Mouse (Mus musculus) embryonic facial prominence, embryonic 15.5 days (tissue): Measurements from ENCODE around the gene Pgls. TPM values are rescaled to one million over a fixed set of nuclear protein-coding genes. Genes with fewer than 3 reads are reported as not detected.

ENCODE experiments used
- ATAC-seq: fragments of 200-750 bp; cut with Nextera tagmentation; 2 replicates; pipeline ENCODE4 v1.8.0; 2017; ENCODE audit warnings: low read depth, moderate TSS enrichment; ENCODE audit not compliant: insufficient number of reproducible peaks, low FRiP score, low TSS enrichment
- H3K27ac ChIP-seq: fragments of 300-500 bp; sonication (generic); replicated peaks from 2 replicates; pipeline ENCODE4 v1.5.1; 2015; ENCODE audit warnings: mild to moderate bottlenecking, inconsistent platforms
- H3K27me3 ChIP-seq: fragments of 300-500 bp; sonication (generic); 2 replicates; pipeline ENCODE4 v1.6.1; 2015; ENCODE audit warnings: inconsistent platforms
- H3K36me3 ChIP-seq: fragments of 300-500 bp; sonication (generic); 2 replicates; pipeline ENCODE4 v1.6.1; 2015; ENCODE audit warnings: mild to moderate bottlenecking, inconsistent platforms
- H3K4me1 ChIP-seq: fragments of 300-500 bp; sonication (generic); 2 replicates; pipeline ENCODE4 v1.6.1; 2015; ENCODE audit warnings: inconsistent platforms
- H3K4me2 ChIP-seq: fragments of 300-500 bp; sonication (generic); replicated peaks from 2 replicates; pipeline ENCODE4 v1.6.1; 2015; ENCODE audit warnings: mild to moderate bottlenecking, inconsistent platforms
- H3K4me3 ChIP-seq: fragments of 300-500 bp; sonication (generic); replicated peaks from 2 replicates; pipeline ENCODE4 v1.5.1; 2015; ENCODE audit warnings: mild to moderate bottlenecking, inconsistent platforms
- H3K9ac ChIP-seq: fragments of 300-500 bp; sonication (generic); 2 replicates; pipeline ENCODE4 v1.6.1; 2015; ENCODE audit warnings: inconsistent platforms
- H3K9me3 ChIP-seq: fragments of 300-500 bp; sonication (generic); replicated peaks from 2 replicates; pipeline ENCODE4 v1.6.1; 2016; ENCODE audit warnings: inconsistent platforms
- WGBS: fragments of 180-500 bp; shearing (Covaris S2); methylation state at CpG from one replicate; pipeline ENCODE4 v1.1.7; 2015; 5-methylcytosine and 5-hydroxymethylcytosine counted together
- polyA plus RNA-seq: library from polyadenylated mRNA; unstranded; fragments of >200 nt; fragmentation: Nextera tagmentation; extraction: Ambion mirVana; gene quantifications from 2 replicates; pipeline ENCODE4 v1.2.1, GENCODE M21; 2015

Gene Pgls
- polyA plus RNA-seq, 1 experiment from 2014 or later, result 229 TPM

DNA sequence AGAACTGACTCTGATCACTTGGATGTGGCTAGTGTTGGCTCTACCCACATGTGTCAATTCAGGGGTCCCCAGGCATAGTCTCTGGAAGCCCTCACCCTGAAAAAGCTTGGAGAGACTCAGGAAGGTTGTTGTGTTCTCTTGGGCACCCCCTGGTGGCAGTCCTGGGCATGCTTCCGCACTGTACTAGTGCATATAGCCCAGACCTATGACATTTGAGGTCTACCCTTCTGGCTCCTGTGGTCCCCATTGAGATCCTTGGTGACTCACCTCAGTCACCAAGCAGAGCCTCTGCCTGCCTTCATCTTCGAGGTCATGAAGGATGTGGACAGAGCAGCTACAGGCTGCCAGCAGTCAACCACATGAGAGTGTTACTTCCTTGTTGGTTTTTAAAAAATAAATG, 5.1 kb upstream of the Pgls start:
- Histone ChIP-seq H3K27me3 (no peaks in the 10 kb centered on the region), H3K36me3 (peaks cover 26% of the 10 kb centered on the region), H3K9me3 (no peaks in the 10 kb centered on the region), H3K4me3 (no peak overlapping the region), H3K9ac (no peak overlapping the region), H3K4me1 (peaks cover 7% of the 10 kb centered on the region), H3K27ac (no peak overlapping the region), H3K4me2 (no peak overlapping the region)
- 89% methylated on average over 2 of the region's 2 CpGs for WGBS
- ATAC-seq, result no peak

DNA sequence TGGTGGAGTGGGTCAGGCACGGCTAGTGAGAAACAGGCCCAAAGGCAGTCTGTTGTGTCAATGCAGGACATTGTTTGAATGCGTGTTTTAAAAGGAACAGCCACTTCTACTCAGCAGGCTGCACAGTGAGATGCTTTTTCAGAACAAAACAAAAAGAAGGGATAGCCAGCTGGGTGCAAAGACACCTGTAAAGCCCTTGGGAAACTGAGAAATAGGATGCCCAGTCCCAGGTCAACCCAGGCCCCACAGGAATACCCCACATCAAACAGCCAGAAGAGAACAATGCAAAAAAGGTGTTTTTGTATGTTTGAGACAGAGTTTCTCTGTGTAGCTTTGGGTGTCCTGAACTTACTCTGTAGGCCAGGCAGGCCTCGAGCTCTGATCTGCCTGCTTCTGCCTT, 3.2 kb upstream of the Pgls start:
- Histone ChIP-seq H3K9ac (no peak overlapping the region), H3K4me1 (peaks cover 19% of the 10 kb centered on the region), H3K4me2 (no peak overlapping the region), H3K27me3 (no peaks in the 10 kb centered on the region), H3K4me3 (no peak overlapping the region), H3K27ac (no peak overlapping the region), H3K9me3 (no peaks in the 10 kb centered on the region), H3K36me3 (peaks cover 26% of the 10 kb centered on the region)
- WGBS, result 70% methylated on average over 3 of the region's 3 CpGs
- no peak for ATAC-seq

DNA sequence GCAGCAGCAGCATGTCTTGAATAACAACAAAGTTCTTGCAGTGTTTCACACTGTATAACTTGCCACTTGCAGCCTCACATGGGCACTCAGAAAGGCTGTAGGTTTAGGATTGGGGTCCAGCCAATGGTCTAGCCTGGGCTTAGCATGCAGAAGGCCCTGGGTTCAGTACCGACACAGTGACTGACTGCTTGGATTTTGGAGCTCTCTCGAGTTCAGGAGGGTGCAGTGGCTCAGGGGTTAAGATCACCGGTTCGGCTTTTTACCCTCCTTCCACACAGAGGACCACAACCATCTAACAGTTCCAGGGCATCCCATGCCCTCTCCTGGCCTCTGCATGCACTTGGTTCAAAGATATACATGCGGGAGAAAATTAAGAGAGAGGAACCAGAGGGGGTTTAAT, 959 bp upstream of the Pgls start:
- WGBS, result 16% methylated on average over 5 of the region's 5 CpGs
- H3K4me3 ChIP-seq, result peak overlapping the region; percentile 88
- peaks cover 7% of the 10 kb centered on the region; the same call in 1 of the 2 replicates for H3K36me3 ChIP-seq
- peak overlapping the region; percentile 97 for H3K9ac ChIP-seq
- no peaks in the 10 kb centered on the region for H3K27me3 ChIP-seq
- H3K4me2 ChIP-seq, result peak overlapping the region; percentile 83
- H3K4me1 ChIP-seq, result peaks cover 24% of the 10 kb centered on the region
- no peak for ATAC-seq
- H3K27ac ChIP-seq, result peak overlapping the region; percentile 97
- H3K9me3 ChIP-seq, result no peaks in the 10 kb centered on the region

DNA sequence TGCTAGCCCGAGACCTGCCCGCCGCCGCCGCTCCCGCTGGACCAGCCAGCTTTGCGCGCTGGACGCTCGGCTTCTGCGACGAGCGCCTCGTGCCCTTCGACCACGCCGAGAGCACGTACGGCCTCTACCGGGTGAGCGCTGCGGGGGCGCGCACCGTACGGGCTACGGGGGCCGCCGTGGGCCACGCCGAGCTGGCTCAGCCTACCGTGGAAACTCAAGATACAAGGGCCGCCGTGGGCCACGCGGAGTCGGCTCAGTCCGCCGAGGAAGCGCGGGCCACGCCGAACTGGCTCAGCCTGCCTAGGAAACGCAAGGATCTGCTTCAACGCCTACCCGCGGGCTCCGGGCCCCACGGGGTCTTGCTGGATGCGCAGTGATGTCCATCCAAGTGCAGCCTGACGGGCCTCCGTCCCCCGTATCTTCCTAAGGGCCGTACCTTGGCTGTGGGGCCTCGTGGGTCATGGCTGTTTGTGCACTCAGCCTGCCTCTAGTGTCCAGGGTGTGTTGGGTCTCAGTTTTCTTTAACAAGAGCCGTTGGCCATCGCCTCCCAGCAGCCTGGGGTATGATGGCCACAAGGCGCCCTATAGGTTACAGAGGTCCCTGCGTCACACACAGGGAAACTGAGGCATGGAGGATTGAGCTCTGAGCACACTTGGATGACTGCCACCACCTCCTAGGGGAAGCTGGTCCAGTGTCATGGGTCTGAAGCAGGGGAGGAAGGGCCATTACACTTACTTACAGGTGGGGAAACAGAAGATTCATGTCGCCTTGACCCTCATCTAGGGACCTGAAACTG, 596 bp downstream of the Pgls start:
- WGBS, result 4% methylated on average over 60 of the region's 60 CpGs
- no peaks in the 10 kb centered on the region for H3K9me3 ChIP-seq
- H3K9ac ChIP-seq, result peak overlapping the region; percentile 97
- no peaks in the 10 kb centered on the region for H3K27me3 ChIP-seq
- H3K27ac ChIP-seq, result peak overlapping the region; percentile 97
- no peaks in the 10 kb centered on the region for H3K36me3 ChIP-seq
- H3K4me2 ChIP-seq, result peak overlapping the region; percentile 83
- peak; percentile 47 for ATAC-seq
- peaks cover 37% of the 10 kb centered on the region for H3K4me1 ChIP-seq
- peak overlapping the region; percentile 88 for H3K4me3 ChIP-seq

DNA sequence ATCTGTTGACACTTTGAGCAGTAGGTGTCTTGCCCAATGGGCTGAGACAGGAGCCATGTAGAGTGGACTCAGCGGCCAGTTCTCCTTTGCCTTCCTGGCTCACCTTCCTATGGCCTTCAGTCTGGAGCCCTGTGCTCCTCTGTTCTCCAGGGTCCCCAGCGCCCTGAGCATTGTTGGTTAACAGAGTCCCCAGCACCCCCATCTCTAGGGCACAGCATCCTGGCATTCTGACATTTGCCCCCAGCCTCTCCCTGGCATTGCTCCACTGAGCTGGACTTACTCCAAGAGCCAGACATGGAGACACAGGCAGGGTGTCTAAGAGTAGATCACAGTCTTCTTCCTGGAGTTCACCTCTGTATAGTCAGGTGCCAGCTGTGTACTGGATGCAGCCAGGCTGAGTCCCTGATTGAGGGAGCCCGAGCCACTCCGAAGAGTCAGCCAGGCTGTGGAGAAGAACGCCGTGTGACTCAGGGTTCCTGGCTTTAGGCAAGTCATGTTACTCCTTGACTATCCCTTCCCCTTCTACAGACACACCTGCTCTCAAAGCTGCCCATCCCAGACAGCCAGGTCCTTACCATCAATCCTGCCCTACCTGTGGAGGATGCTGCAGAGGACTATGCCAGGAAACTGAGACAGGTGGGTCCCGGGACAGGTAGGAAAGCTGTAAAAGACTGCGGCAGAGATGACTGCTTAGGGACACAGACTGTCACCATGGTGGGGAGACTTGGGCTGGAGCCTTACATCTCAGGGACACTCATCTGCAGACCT, 1.8 kb downstream of the Pgls start:
- 82% methylated on average over 8 of the region's 8 CpGs for WGBS

DNA sequence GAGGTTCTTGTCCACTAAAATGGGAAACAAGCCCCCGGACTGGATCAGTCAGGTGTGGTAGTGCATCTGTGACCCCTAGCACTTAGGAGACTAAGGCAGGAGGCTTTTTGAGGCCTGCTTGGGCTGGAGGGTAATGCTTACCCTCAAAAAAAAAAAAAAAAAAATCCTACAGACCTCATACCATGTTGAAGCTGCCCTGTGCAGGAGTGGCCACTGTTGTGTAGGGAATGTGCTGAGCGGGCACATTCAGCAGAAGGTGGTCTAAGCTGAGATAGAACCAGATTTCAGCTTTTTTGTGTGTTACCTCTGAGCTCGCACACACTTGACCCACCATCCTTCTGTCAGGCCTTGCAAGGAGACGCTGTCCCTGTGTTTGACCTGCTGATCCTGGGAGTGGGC, 2.3 kb downstream of the Pgls start:
- 94% methylated on average over 4 of the region's 4 CpGs for WGBS
- no peak for ATAC-seq
- H3K4me3 ChIP-seq, result no peak overlapping the region
- H3K4me1 ChIP-seq, result peaks cover 37% of the 10 kb centered on the region
- H3K27me3 ChIP-seq, result no peaks in the 10 kb centered on the region
- H3K36me3 ChIP-seq, result no peaks in the 10 kb centered on the region
- H3K9me3 ChIP-seq, result no peaks in the 10 kb centered on the region
- H3K27ac ChIP-seq, result no peak overlapping the region
- H3K9ac ChIP-seq, result no peak overlapping the region
- no peak overlapping the region for H3K4me2 ChIP-seq

More for the DNA sequence above, 1.8 kb downstream of the Pgls start:
- H3K4me3 ChIP-seq, result no peak overlapping the region
- H3K4me2 ChIP-seq, result no peak overlapping the region
- H3K9ac ChIP-seq, result no peak overlapping the region
- H3K36me3 ChIP-seq, result no peaks in the 10 kb centered on the region
- no peak overlapping the region for H3K27ac ChIP-seq
- no peak for ATAC-seq
- H3K27me3 ChIP-seq, result no peaks in the 10 kb centered on the region
- peaks cover 37% of the 10 kb centered on the region for H3K4me1 ChIP-seq
- no peaks in the 10 kb centered on the region for H3K9me3 ChIP-seq

DNA sequence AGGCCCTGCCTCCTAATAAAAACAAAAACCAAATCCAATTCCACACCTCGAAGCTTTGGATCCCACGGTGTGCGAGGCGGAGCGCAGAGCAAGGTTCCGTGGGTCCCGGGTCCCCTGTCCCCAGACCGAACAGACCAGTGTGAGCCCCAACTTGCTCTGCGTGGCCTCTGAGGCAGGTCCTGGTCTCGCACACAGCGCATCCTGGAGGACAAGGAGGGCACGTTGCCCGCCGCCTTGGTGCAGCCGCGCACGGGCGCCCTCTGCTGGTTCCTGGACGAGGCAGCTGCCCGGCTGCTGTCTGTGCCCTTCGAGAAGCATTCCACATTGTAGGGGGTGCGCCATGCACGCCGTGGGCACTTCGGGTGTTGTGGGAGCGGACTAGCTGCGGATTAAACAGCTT, 3.9 kb downstream of the Pgls start:
- Histone ChIP-seq H3K4me3 (peak overlapping the region; percentile 7; the same call in 1 of the 2 replicates), H3K4me2 (0 out of 2 replicates have a peak overlapping the region, but pooled peaks have one; percentile 22), H3K9ac (no peak overlapping the region)

DNA sequence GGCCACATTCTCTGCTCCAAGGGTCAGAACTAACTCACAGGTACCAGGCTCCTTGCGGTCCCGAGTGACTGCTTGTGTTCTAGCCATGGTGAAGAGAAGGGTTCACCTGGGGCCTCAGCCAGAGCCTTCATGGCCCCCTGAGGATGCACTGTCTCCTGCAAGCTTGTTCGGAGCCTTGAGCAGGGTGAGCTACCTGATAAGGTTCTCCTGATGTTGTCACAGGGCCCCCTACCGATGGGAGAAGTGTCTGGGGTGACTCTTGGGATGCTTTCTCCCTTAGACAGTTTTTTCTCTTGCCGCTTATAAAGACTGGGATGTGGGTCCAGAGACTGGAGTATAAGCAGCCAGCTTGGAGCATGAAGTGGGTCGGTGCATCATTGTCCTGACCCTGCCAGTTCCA, 4.4 kb downstream of the Pgls start:
- H3K4me3 ChIP-seq, result no peak overlapping the region
- peaks cover 31% of the 10 kb centered on the region for H3K4me1 ChIP-seq
- H3K27me3 ChIP-seq, result peaks cover 8% of the 10 kb centered on the region
- H3K4me2 ChIP-seq, result no peak overlapping the region
- ATAC-seq, result no peak
- H3K27ac ChIP-seq, result no peak overlapping the region
- WGBS, result 58% methylated on average over 6 of the region's 6 CpGs
- H3K36me3 ChIP-seq, result 0 out of 2 replicates have a peak, but pooled peaks cover 5% of the 10 kb centered on the region
- H3K9ac ChIP-seq, result no peak overlapping the region
- no peaks in the 10 kb centered on the region for H3K9me3 ChIP-seq

More for the DNA sequence above, 3.9 kb downstream of the Pgls start:
- no peaks in the 10 kb centered on the region for H3K9me3 ChIP-seq
- WGBS, result 8% methylated on average over 27 of the region's 27 CpGs
- peaks cover 37% of the 10 kb centered on the region for H3K4me1 ChIP-seq
- 0 out of 2 replicates have a peak, but pooled peaks cover 5% of the 10 kb centered on the region for H3K36me3 ChIP-seq
- no peak overlapping the region for H3K27ac ChIP-seq
- no peak; the same call in 1 of the 2 replicates for ATAC-seq
- peaks cover 5% of the 10 kb centered on the region for H3K27me3 ChIP-seq

DNA sequence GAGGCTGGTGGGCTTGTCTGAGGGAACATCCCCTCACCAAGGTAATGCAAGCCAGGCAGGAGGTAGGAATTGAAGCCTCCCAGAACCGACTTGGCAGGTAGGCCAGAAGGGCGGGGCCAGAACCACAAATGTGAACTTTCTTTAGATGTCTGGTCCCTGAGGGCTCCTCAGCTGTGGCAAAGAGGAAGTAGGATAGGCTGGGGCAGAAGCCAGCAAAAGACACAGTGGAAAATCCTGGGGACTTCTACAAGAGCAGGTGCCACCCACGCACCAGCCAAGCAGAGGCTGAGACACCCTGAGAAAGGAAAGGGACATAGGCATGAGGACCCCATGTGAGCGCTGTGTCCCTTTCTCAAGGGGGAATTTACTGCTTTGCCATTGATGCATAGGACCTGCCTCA, 4.8 kb downstream of the Pgls start:
- Histone ChIP-seq H3K27me3 (peaks cover 12% of the 10 kb centered on the region), H3K9me3 (no peaks in the 10 kb centered on the region), H3K27ac (0 out of 2 replicates have a peak overlapping the region, but pooled peaks have one; percentile 17), H3K4me3 (no peak overlapping the region), H3K9ac (no peak overlapping the region), H3K36me3 (0 out of 2 replicates have a peak, but pooled peaks cover 5% of the 10 kb centered on the region), H3K4me1 (peaks cover 30% of the 10 kb centered on the region), H3K4me2 (no peak overlapping the region)
- WGBS, result 62% methylated on average over 4 of the region's 4 CpGs
- no peak for ATAC-seq

DNA sequence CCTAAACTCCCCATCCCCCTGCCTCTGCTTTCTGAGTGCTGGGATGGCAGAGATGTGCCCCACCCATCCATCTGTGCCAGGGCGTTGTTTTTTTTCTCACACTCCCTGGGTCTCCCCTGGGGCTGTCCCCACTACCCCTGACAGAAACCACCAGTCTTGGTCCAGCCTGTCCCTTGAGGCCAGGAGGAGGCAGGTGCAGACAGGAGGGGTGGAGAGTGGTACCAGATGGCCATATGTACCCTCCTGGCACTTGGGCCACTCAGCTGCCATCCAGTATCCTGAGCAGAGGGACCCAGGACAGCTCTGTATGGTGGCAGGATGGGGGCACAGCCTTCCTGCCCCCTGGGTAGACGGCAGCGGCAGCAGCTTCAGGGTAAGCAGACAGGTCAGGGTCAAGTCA, 5.5 kb downstream of the Pgls start, which contains the start of gene Fam129c:
TSS of gene Fam129c (plus strand) at position 198 of the 400 bp plus-strand sequence.
- H3K4me2 ChIP-seq, result no peak within 1 kb of the TSS
- H3K27ac ChIP-seq, result 0 out of 2 replicates have a peak within 1 kb of the TSS, but pooled peaks have one; percentile 17
- 0 out of 2 replicates have a peak, but pooled peaks cover 5% of the 10 kb centered on the region for H3K36me3 ChIP-seq
- WGBS, result 78% methylated on average over 3 of the region's 3 CpGs
- H3K9ac ChIP-seq, result no peak within 1 kb of the TSS
- peaks cover 36% of the 10 kb centered on the region for H3K4me1 ChIP-seq
- no peak within 1 kb of the TSS for H3K4me3 ChIP-seq
- no peak for ATAC-seq
- peaks cover 18% of the 10 kb centered on the region for H3K27me3 ChIP-seq
- no peaks in the 10 kb centered on the region for H3K9me3 ChIP-seq

DNA sequence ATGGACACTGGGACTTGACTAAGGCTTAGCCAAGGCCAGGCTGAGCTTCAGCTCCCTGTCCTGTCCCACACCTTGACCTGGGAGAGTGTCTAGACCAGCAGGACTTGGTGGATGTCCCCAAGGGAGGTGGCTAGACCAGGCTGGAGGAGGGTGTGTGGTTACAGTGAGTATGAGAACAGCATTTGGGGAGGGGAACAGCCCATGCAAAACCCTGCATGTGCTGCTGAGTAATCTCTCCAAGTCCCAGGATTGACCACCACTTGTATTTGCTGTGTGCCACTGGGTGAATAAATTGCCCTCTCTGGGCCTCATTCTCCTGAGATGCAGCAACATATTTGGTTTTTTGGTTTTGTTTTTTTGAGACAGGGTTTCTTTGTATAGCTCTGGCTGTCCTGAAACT, 6.4 kb downstream of the Pgls start:
- peaks cover 36% of the 10 kb centered on the region for H3K4me1 ChIP-seq

More for the DNA sequence above, 6.4 kb downstream of the Pgls start:
- H3K4me3 ChIP-seq, result no peak overlapping the region
- H3K4me2 ChIP-seq, result no peak overlapping the region
- no peaks in the 10 kb centered on the region for H3K9me3 ChIP-seq
- no peak overlapping the region for H3K9ac ChIP-seq
- 0 out of 2 replicates have a peak, but pooled peaks cover 5% of the 10 kb centered on the region for H3K36me3 ChIP-seq
- H3K27me3 ChIP-seq, result peaks cover 28% of the 10 kb centered on the region
- no peak overlapping the region for H3K27ac ChIP-seq
- ATAC-seq, result no peak
